Mouse (Mus musculus) embryonic facial prominence, embryonic 14.5 days (tissue): ENCODE results near the gene Psmd7. TPM values are rescaled to one million over a fixed set of nuclear protein-coding genes. Genes with fewer than 3 reads are reported as not detected.

Experiments
- ATAC-seq: fragments of 200-750 bp; cut with Nextera tagmentation; 2 replicates; pipeline ENCODE4 v1.8.0; 2017; ENCODE audit warnings: low read depth, moderate number of reproducible peaks, moderate TSS enrichment
- DNase-seq: peaks from one replicate; pipeline ENCODE4 v3.0.0-alpha.2; 2015; ENCODE audit warnings: low spot score
- H3K27ac ChIP-seq: fragments of 300-500 bp; sonication (generic); replicated peaks from 2 replicates; pipeline ENCODE4 v1.5.1; 2014; ENCODE audit warnings: low read depth, mild to moderate bottlenecking, low read length, moderate library complexity
- H3K27me3 ChIP-seq: fragments of 300-500 bp; sonication (generic); replicated peaks from 2 replicates; pipeline ENCODE4 v1.6.1; 2014; ENCODE audit warnings: low read length; ENCODE audit not compliant: control insufficient read depth, insufficient read depth
- H3K36me3 ChIP-seq: fragments of 300-500 bp; sonication (generic); 2 replicates; pipeline ENCODE4 v1.6.1; 2014; ENCODE audit warnings: low read length, mixed read lengths; ENCODE audit not compliant: control insufficient read depth, insufficient read depth
- H3K4me1 ChIP-seq: fragments of 300-500 bp; sonication (generic); 2 replicates; pipeline ENCODE4 v1.6.1; 2014; ENCODE audit warnings: antibody characterized with exemption, low read length; ENCODE audit not compliant: control insufficient read depth, insufficient read depth
- H3K4me2 ChIP-seq: fragments of 300-500 bp; sonication (generic); 2 replicates; pipeline ENCODE4 v1.6.1; 2014; ENCODE audit warnings: low read depth, mild to moderate bottlenecking, low read length, moderate library complexity, mixed read lengths
- H3K4me3 ChIP-seq: fragments of 300-500 bp; sonication (generic); 2 replicates; pipeline ENCODE4 v1.5.1; 2014; ENCODE audit warnings: low read depth, mild to moderate bottlenecking, low read length
- H3K9ac ChIP-seq: fragments of 300-500 bp; sonication (generic); 2 replicates; pipeline ENCODE4 v1.6.1; 2014; ENCODE audit warnings: low read depth, mild to moderate bottlenecking, low read length, moderate library complexity, mixed read lengths
- H3K9me3 ChIP-seq: fragments of 300-500 bp; sonication (generic); 2 replicates; pipeline ENCODE4 v1.6.1; 2016; ENCODE audit warnings: low read length; ENCODE audit not compliant: control insufficient read depth
- WGBS: fragments of 180-500 bp; shearing (Covaris S2); extraction: QIAGEN DNeasy Blood & Tissue Kit; methylation state at CpG from one replicate; pipeline ENCODE4 v1.1.7; 2014; 5-methylcytosine and 5-hydroxymethylcytosine counted together
- polyA plus RNA-seq: library from polyadenylated mRNA; unstranded; fragments of >200 nt; fragmentation: Nextera tagmentation; extraction: Ambion mirVana; gene quantifications from 2 replicates; pipeline ENCODE4 v1.2.1, GENCODE M21; 2014

Psmd7 gene
- polyA plus RNA-seq, 1 experiment from 2014 or later: 252 TPM

- Histone ChIP-seq H3K27ac (peak overlapping the region; percentile 94), H3K36me3 (peaks cover 44% of the 10 kb centered on the region), H3K4me1 (peaks cover 27% of the 10 kb centered on the region), H3K4me3 (peak overlapping the region; percentile 37), H3K9ac (peak overlapping the region; percentile 65), H3K27me3 (no peaks in the 10 kb centered on the region), H3K9me3 (no peaks in the 10 kb centered on the region), H3K4me2 (peak overlapping the region; percentile 46)
- DNase-seq: peak; percentile 28
- WGBS: 62% methylated on average over 8 of the region's 8 CpGs
- ATAC-seq: no peak
Observed at GRCm38 (mm10) chr8:107546817-107547216, 41.4 kb downstream of the Psmd7 start.

- Histone ChIP-seq H3K36me3 (peaks cover 38% of the 10 kb centered on the region), H3K9ac (peak overlapping the region; percentile 65)
- no peak for ATAC-seq
Observed at GRCm38 (mm10) chr8:107546154-107546553, 42.1 kb downstream of the Psmd7 start.

GRCm38 (mm10) chr8:107545621-107546152 is 42.6 kb downstream of the Psmd7 start:
- no peak for ATAC-seq
- Histone ChIP-seq H3K27me3 (no peaks in the 10 kb centered on the region), H3K36me3 (peaks cover 33% of the 10 kb centered on the region), H3K9me3 (no peaks in the 10 kb centered on the region), H3K9ac (peak overlapping the region; percentile 65), H3K27ac (peak overlapping the region; percentile 94), H3K4me1 (peaks cover 30% of the 10 kb centered on the region), H3K4me3 (peak overlapping the region; percentile 37), H3K4me2 (peak overlapping the region; percentile 46)
- DNase-seq: no peak
- WGBS: 85% methylated on average over 11 of the region's 11 CpGs

More at GRCm38 (mm10) chr8:107546154-107546553, 42.1 kb downstream of the Psmd7 start:
- H3K9me3 ChIP-seq: no peaks in the 10 kb centered on the region
- peaks cover 30% of the 10 kb centered on the region for H3K4me1 ChIP-seq
- peak overlapping the region; percentile 46 for H3K4me2 ChIP-seq
- peak overlapping the region; percentile 94 for H3K27ac ChIP-seq
- H3K27me3 ChIP-seq: no peaks in the 10 kb centered on the region
- 63% methylated on average over 4 of the region's 4 CpGs for WGBS
- DNase-seq: no peak
- H3K4me3 ChIP-seq: peak overlapping the region; percentile 37

GRCm38 (mm10) chr8:107544651-107545174 is 43.6 kb downstream of the Psmd7 start:
- H3K36me3 ChIP-seq: peaks cover 23% of the 10 kb centered on the region
- WGBS: 27% methylated on average over 10 of the region's 10 CpGs
- H3K27me3 ChIP-seq: no peaks in the 10 kb centered on the region
- peak overlapping the region; percentile 94 for H3K27ac ChIP-seq
- no peaks in the 10 kb centered on the region for H3K9me3 ChIP-seq
- peak overlapping the region; percentile 46 for H3K4me2 ChIP-seq
- DNase-seq (peak; percentile 91), ATAC-seq (peak; percentile 86)
- peak overlapping the region; percentile 65 for H3K9ac ChIP-seq
- H3K4me3 ChIP-seq: peak overlapping the region; percentile 37
- peaks cover 30% of the 10 kb centered on the region for H3K4me1 ChIP-seq

GRCm38 (mm10) chr8:107544211-107544610 is 44.1 kb downstream of the Psmd7 start:
- WGBS: 46% methylated on average over 8 of the region's 8 CpGs
- H3K4me3 ChIP-seq: no peak overlapping the region
- DNase-seq: peak; percentile 48

GRCm38 (mm10) chr8:107543714-107544113 is 44.5 kb downstream of the Psmd7 start:
- no peak overlapping the region for H3K9ac ChIP-seq
- peaks cover 30% of the 10 kb centered on the region for H3K4me1 ChIP-seq
- H3K27ac ChIP-seq: peak overlapping the region; percentile 94
- no peaks in the 10 kb centered on the region for H3K9me3 ChIP-seq
- no peak overlapping the region for H3K4me3 ChIP-seq
- peaks cover 13% of the 10 kb centered on the region; the same call in 1 of the 2 replicates for H3K36me3 ChIP-seq
- no peak for ATAC-seq
- no peak for DNase-seq
- WGBS: 77% methylated on average over 10 of the region's 11 CpGs
- H3K27me3 ChIP-seq: no peaks in the 10 kb centered on the region
- no peak overlapping the region for H3K4me2 ChIP-seq

More at GRCm38 (mm10) chr8:107544211-107544610, 44.1 kb downstream of the Psmd7 start:
- Histone ChIP-seq H3K9ac (peak overlapping the region; percentile 65; the same call in 1 of the 2 replicates), H3K4me2 (peak overlapping the region; percentile 46; the same call in 1 of the 2 replicates), H3K27ac (peak overlapping the region; percentile 94), H3K9me3 (no peaks in the 10 kb centered on the region), H3K4me1 (peaks cover 30% of the 10 kb centered on the region), H3K36me3 (peaks cover 18% of the 10 kb centered on the region), H3K27me3 (no peaks in the 10 kb centered on the region)
- ATAC-seq: peak; percentile 60; the same call in 1 of the 2 replicates

- no peak overlapping the region for H3K4me2 ChIP-seq
- WGBS: 78% methylated on average over 3 of the region's 3 CpGs
- H3K36me3 ChIP-seq: peaks cover 7% of the 10 kb centered on the region; the same call in 1 of the 2 replicates
- H3K27me3 ChIP-seq: no peaks in the 10 kb centered on the region
- H3K9me3 ChIP-seq: no peaks in the 10 kb centered on the region
- no peak overlapping the region for H3K4me3 ChIP-seq
- no peak overlapping the region for H3K9ac ChIP-seq
- DNase-seq (no peak), ATAC-seq (no peak)
- peak overlapping the region; percentile 70 for H3K27ac ChIP-seq
- H3K4me1 ChIP-seq: peaks cover 30% of the 10 kb centered on the region
Observed at GRCm38 (mm10) chr8:107542151-107542550, 46.1 kb downstream of the Psmd7 start.

- DNase-seq (peak; percentile 75), ATAC-seq (no peak)
- peak overlapping the region; percentile 70 for H3K27ac ChIP-seq
- 74% methylated on average over 4 of the region's 4 CpGs for WGBS
- H3K9me3 ChIP-seq: no peaks in the 10 kb centered on the region
- H3K9ac ChIP-seq: no peak overlapping the region
- no peaks in the 10 kb centered on the region for H3K36me3 ChIP-seq
- peaks cover 24% of the 10 kb centered on the region for H3K4me1 ChIP-seq
- no peak overlapping the region for H3K4me3 ChIP-seq
- H3K4me2 ChIP-seq: no peak overlapping the region
- H3K27me3 ChIP-seq: no peaks in the 10 kb centered on the region
Observed at GRCm38 (mm10) chr8:107541369-107541768, 46.9 kb downstream of the Psmd7 start.
